Mouse (Mus musculus) embryo, embryonic 11.5 days (tissue): Measurements from ENCODE around the gene Ell.

Source experiments
- DNase-seq: peaks from one replicate; pipeline ENCODE4 v3.0.0-alpha.2; 2012; ENCODE audit warnings: low read depth, low spot score

Ell gene

GRCm38 (mm10) chr8:70611849-70612248 lies 72.6 kb downstream of the Ell start:
- DNase-seq, result peak; percentile 76

GRCm38 (mm10) chr8:70613763-70614162 lies 74.5 kb downstream of the Ell start:
- no peak for DNase-seq

GRCm38 (mm10) chr8:70614469-70614868 lies 75.2 kb downstream of the Ell start:
- DNase-seq, result no peak

- DNase-seq, result no peak
Measured at GRCm38 (mm10) chr8:70615281-70615680, 76.0 kb downstream of the Ell start.

- no peak for DNase-seq
Measured at GRCm38 (mm10) chr8:70615894-70616293, 76.6 kb downstream of the Ell start, which contains the start of gene Lrrc25. Gene Lrrc25, plus strand, starts transcription at chr8:70616155.

GRCm38 (mm10) chr8:70616645-70617044 lies 77.4 kb downstream of the Ell start:
- DNase-seq, result no peak

- DNase-seq, result no peak
Measured at GRCm38 (mm10) chr8:70617985-70618384, 78.7 kb downstream of the Ell start.

- DNase-seq, result no peak
Measured at GRCm38 (mm10) chr8:70618888-70619334, 79.7 kb downstream of the Ell start.

- no peak for DNase-seq
Measured at GRCm38 (mm10) chr8:70622220-70622619, 83.0 kb downstream of the Ell start.

GRCm38 (mm10) chr8:70625104-70625503 lies 85.8 kb downstream of the Ell start:
- DNase-seq, result no peak

GRCm38 (mm10) chr8:70627041-70627440 lies 87.8 kb downstream of the Ell start:
- DNase-seq, result no peak

- no peak for DNase-seq
Measured at GRCm38 (mm10) chr8:70628986-70629490, 89.8 kb downstream of the Ell start.

GRCm38 (mm10) chr8:70629574-70630531 lies 90.6 kb downstream of the Ell start:
- DNase-seq, result peak; percentile 85

GRCm38 (mm10) chr8:70630532-70631381 lies 91.5 kb downstream of the Ell start:
- no peak for DNase-seq

GRCm38 (mm10) chr8:70631436-70631835 lies 92.2 kb downstream of the Ell start:
- DNase-seq, result no peak

- no peak for DNase-seq
Measured at GRCm38 (mm10) chr8:70632346-70632892, 93.2 kb downstream of the Ell start, which contains the start of gene Gdf15. Gene Gdf15, minus strand, starts transcription at chr8:70632456.

GRCm38 (mm10) chr8:70634066-70634465 lies 94.8 kb downstream of the Ell start:
- DNase-seq, result no peak

GRCm38 (mm10) chr8:70635527-70635926 lies 96.3 kb downstream of the Ell start:
- DNase-seq, result no peak

- DNase-seq, result no peak
Measured at GRCm38 (mm10) chr8:70636838-70637237, 97.6 kb downstream of the Ell start.

GRCm38 (mm10) chr8:70638752-70639151 lies 99.5 kb downstream of the Ell start:
- DNase-seq, result no peak
